Mouse (Mus musculus) midbrain, embryonic 13.5 days (tissue): ENCODE data around the gene Atad2b. TPM values are rescaled to one million over a fixed set of nuclear protein-coding genes. Genes with fewer than 3 reads are reported as not detected.

Source experiments
- ATAC-seq: fragments of 200-750 bp; cut with Nextera tagmentation; 2 replicates; pipeline ENCODE4 v1.8.0; 2017; ENCODE audit warnings: mild to moderate bottlenecking, moderate TSS enrichment, moderate library complexity
- H3K27ac ChIP-seq: fragments of 300-500 bp; sonication (generic); 2 replicates; pipeline ENCODE4 v1.5.1; 2015; ENCODE audit warnings: inconsistent platforms, mild to moderate bottlenecking, moderate library complexity
- H3K27me3 ChIP-seq: fragments of 300-500 bp; sonication (generic); 2 replicates; pipeline ENCODE4 v1.6.1; 2015; ENCODE audit warnings: mild to moderate bottlenecking, inconsistent platforms
- H3K36me3 ChIP-seq: fragments of 300-500 bp; sonication (generic); 2 replicates; pipeline ENCODE4 v1.6.1; 2015; ENCODE audit warnings: mild to moderate bottlenecking, inconsistent platforms
- H3K4me1 ChIP-seq: fragments of 300-500 bp; sonication (generic); replicated peaks from 2 replicates; pipeline ENCODE4 v1.6.1; 2015; ENCODE audit warnings: inconsistent platforms
- H3K4me2 ChIP-seq: fragments of 300-500 bp; sonication (generic); replicated peaks from 2 replicates; pipeline ENCODE4 v1.6.1; 2015; ENCODE audit warnings: moderate library complexity, mild to moderate bottlenecking, inconsistent platforms
- H3K4me3 ChIP-seq: fragments of 300-500 bp; sonication (generic); replicated peaks from 2 replicates; pipeline ENCODE4 v1.5.1; 2015; ENCODE audit warnings: mild to moderate bottlenecking, inconsistent platforms
- H3K9ac ChIP-seq: fragments of 300-500 bp; sonication (generic); replicated peaks from 2 replicates; pipeline ENCODE4 v1.6.1; 2015; ENCODE audit warnings: mild to moderate bottlenecking, inconsistent platforms
- H3K9me3 ChIP-seq: fragments of 300-500 bp; sonication (generic); 2 replicates; pipeline ENCODE4 v1.6.1; 2016; ENCODE audit warnings: mild to moderate bottlenecking, inconsistent platforms
- WGBS: fragments of 180-500 bp; shearing (Covaris S2); methylation state at CpG from one replicate; pipeline ENCODE4 v1.1.7; 2015; 5-methylcytosine and 5-hydroxymethylcytosine counted together
- polyA plus RNA-seq: library from polyadenylated mRNA; unstranded; fragments of >200 nt; fragmentation: Nextera tagmentation; extraction: Ambion mirVana; gene quantifications from 2 replicates; pipeline ENCODE4 v1.2.1, GENCODE M21; 2015

Gene Atad2b
- polyA plus RNA-seq = 15.2 and 17.5 TPM in 2 replicates

- H3K27ac ChIP-seq = peak within 1 kb of the TSS; percentile 99
- H3K4me2 ChIP-seq = peak within 1 kb of the TSS; percentile 85
- no peaks in the 10 kb centered on the region for H3K27me3 ChIP-seq
- ATAC-seq = peak; percentile 98
- peak within 1 kb of the TSS; percentile 96 for H3K4me3 ChIP-seq
- under 1% methylated on average over 73 of the region's 89 CpGs for WGBS
- no peaks in the 10 kb centered on the region for H3K36me3 ChIP-seq
- peak within 1 kb of the TSS; percentile 99 for H3K9ac ChIP-seq
- peaks cover 29% of the 10 kb centered on the region for H3K4me1 ChIP-seq
- no peaks in the 10 kb centered on the region for H3K9me3 ChIP-seq
These were observed at the start of gene Atad2b for GRCm38 (mm10) chr12:4916994-4917804. TSS of gene Atad2b (plus strand) at chr12:4917353.

- H3K4me2 ChIP-seq = no peak overlapping the region
- H3K9ac ChIP-seq = no peak overlapping the region
- no peak overlapping the region for H3K27ac ChIP-seq
- WGBS = 81% methylated on average over 8 of the region's 8 CpGs
- H3K36me3 ChIP-seq = no peaks in the 10 kb centered on the region
- H3K27me3 ChIP-seq = no peaks in the 10 kb centered on the region
- no peak overlapping the region for H3K4me3 ChIP-seq
- ATAC-seq = no peak
- peaks cover 4% of the 10 kb centered on the region for H3K4me1 ChIP-seq
- H3K9me3 ChIP-seq = no peaks in the 10 kb centered on the region
These were observed 48.2 kb upstream of the Atad2b start for GRCm38 (mm10) chr12:4868924-4869323.

GRCm38 (mm10) chr12:4871260-4871659 lies 45.9 kb upstream of the Atad2b start:
- ATAC-seq = no peak
- WGBS = 90% methylated on average over 5 of the region's 5 CpGs
- Histone ChIP-seq H3K9ac (no peak overlapping the region), H3K36me3 (no peaks in the 10 kb centered on the region), H3K27me3 (no peaks in the 10 kb centered on the region), H3K4me2 (no peak overlapping the region), H3K4me3 (no peak overlapping the region), H3K4me1 (peaks cover 11% of the 10 kb centered on the region), H3K9me3 (no peaks in the 10 kb centered on the region), H3K27ac (no peak overlapping the region)

- Histone ChIP-seq H3K27me3 (no peaks in the 10 kb centered on the region), H3K9ac (no peak overlapping the region), H3K4me1 (peaks cover 11% of the 10 kb centered on the region), H3K36me3 (no peaks in the 10 kb centered on the region), H3K9me3 (no peaks in the 10 kb centered on the region), H3K27ac (no peak overlapping the region), H3K4me2 (no peak overlapping the region), H3K4me3 (no peak overlapping the region)
- no peak for ATAC-seq
- 56% methylated on average over 4 of the region's 4 CpGs for WGBS
These were observed 44.9 kb upstream of the Atad2b start for GRCm38 (mm10) chr12:4872273-4872672.

GRCm38 (mm10) chr12:4872983-4873477 lies 44.1 kb upstream of the Atad2b start:
- no peaks in the 10 kb centered on the region for H3K36me3 ChIP-seq
- WGBS = 88% methylated on average over 5 of the region's 5 CpGs
- H3K27me3 ChIP-seq = no peaks in the 10 kb centered on the region
- no peak overlapping the region for H3K9ac ChIP-seq
- H3K4me3 ChIP-seq = no peak overlapping the region
- H3K9me3 ChIP-seq = no peaks in the 10 kb centered on the region
- no peak overlapping the region; the same call in 1 of the 2 replicates for H3K4me2 ChIP-seq
- H3K27ac ChIP-seq = no peak overlapping the region
- ATAC-seq = no peak
- H3K4me1 ChIP-seq = peaks cover 11% of the 10 kb centered on the region

GRCm38 (mm10) chr12:4873531-4873930 lies 43.6 kb upstream of the Atad2b start:
- ATAC-seq = no peak
- Histone ChIP-seq H3K4me3 (no peak overlapping the region), H3K4me1 (peaks cover 11% of the 10 kb centered on the region), H3K36me3 (peaks cover 3% of the 10 kb centered on the region; the same call in 1 of the 2 replicates), H3K9ac (peak overlapping the region; percentile 65; the same call in 1 of the 2 replicates), H3K9me3 (no peaks in the 10 kb centered on the region), H3K27ac (no peak overlapping the region), H3K4me2 (peak overlapping the region; percentile 78), H3K27me3 (no peaks in the 10 kb centered on the region)
- 82% methylated on average over 6 of the region's 6 CpGs for WGBS

- peak; percentile 89 for ATAC-seq
- Histone ChIP-seq H3K4me1 (peaks cover 11% of the 10 kb centered on the region), H3K4me2 (peak within 1 kb of the TSS; percentile 78), H3K4me3 (peak within 1 kb of the TSS; percentile 43), H3K9ac (peak within 1 kb of the TSS; percentile 65), H3K27ac (no peak within 1 kb of the TSS), H3K9me3 (no peaks in the 10 kb centered on the region), H3K27me3 (no peaks in the 10 kb centered on the region), H3K36me3 (peaks cover 9% of the 10 kb centered on the region)
- 4% methylated on average over 24 of the region's 24 CpGs for WGBS
These were observed 42.8 kb upstream of the Atad2b start, which contains the start of gene Mfsd2b for GRCm38 (mm10) chr12:4874161-4874927. TSS of gene Mfsd2b (minus strand) at chr12:4874359.

- Histone ChIP-seq H3K9me3 (no peaks in the 10 kb centered on the region), H3K9ac (no peak overlapping the region), H3K27ac (no peak overlapping the region), H3K27me3 (no peaks in the 10 kb centered on the region), H3K4me2 (no peak overlapping the region), H3K4me3 (no peak overlapping the region), H3K4me1 (peaks cover 11% of the 10 kb centered on the region), H3K36me3 (peaks cover 13% of the 10 kb centered on the region)
- 85% methylated on average over 8 of the region's 8 CpGs for WGBS
- ATAC-seq = no peak
These were observed 41.5 kb upstream of the Atad2b start for GRCm38 (mm10) chr12:4875623-4876022.

GRCm38 (mm10) chr12:4878296-4878783 lies 38.8 kb upstream of the Atad2b start:
- H3K4me2 ChIP-seq = no peak overlapping the region
- H3K9me3 ChIP-seq = no peaks in the 10 kb centered on the region
- H3K36me3 ChIP-seq = peaks cover 33% of the 10 kb centered on the region
- H3K27me3 ChIP-seq = no peaks in the 10 kb centered on the region
- H3K9ac ChIP-seq = no peak overlapping the region
- 81% methylated on average over 9 of the region's 9 CpGs for WGBS
- H3K27ac ChIP-seq = no peak overlapping the region
- no peak overlapping the region for H3K4me3 ChIP-seq
- H3K4me1 ChIP-seq = peaks cover 11% of the 10 kb centered on the region
- no peak for ATAC-seq

GRCm38 (mm10) chr12:4879048-4879447 lies 38.1 kb upstream of the Atad2b start:
- H3K4me1 ChIP-seq = peaks cover 6% of the 10 kb centered on the region
- no peak overlapping the region for H3K4me3 ChIP-seq
- no peaks in the 10 kb centered on the region for H3K9me3 ChIP-seq
- no peak overlapping the region for H3K9ac ChIP-seq
- H3K27ac ChIP-seq = no peak overlapping the region
- WGBS = 94% methylated on average over 5 of the region's 5 CpGs
- ATAC-seq = no peak
- no peak overlapping the region for H3K4me2 ChIP-seq
- H3K36me3 ChIP-seq = peaks cover 33% of the 10 kb centered on the region
- no peaks in the 10 kb centered on the region for H3K27me3 ChIP-seq

- Histone ChIP-seq H3K36me3 (peaks cover 43% of the 10 kb centered on the region), H3K27ac (no peak overlapping the region), H3K4me2 (no peak overlapping the region), H3K4me1 (no peaks in the 10 kb centered on the region), H3K4me3 (no peak overlapping the region), H3K9ac (no peak overlapping the region), H3K27me3 (no peaks in the 10 kb centered on the region), H3K9me3 (no peaks in the 10 kb centered on the region)
- ATAC-seq = no peak
- 91% methylated on average over 2 of the region's 2 CpGs for WGBS
These were observed 35.1 kb upstream of the Atad2b start for GRCm38 (mm10) chr12:4882086-4882485.

GRCm38 (mm10) chr12:4885062-4885461 lies 32.1 kb upstream of the Atad2b start:
- ATAC-seq = no peak
- H3K27me3 ChIP-seq = no peaks in the 10 kb centered on the region
- H3K9ac ChIP-seq = no peak overlapping the region
- 80% methylated on average over 1 of the region's 1 CpGs for WGBS
- peaks cover 30% of the 10 kb centered on the region for H3K36me3 ChIP-seq
- no peak overlapping the region for H3K4me3 ChIP-seq
- H3K4me1 ChIP-seq = no peaks in the 10 kb centered on the region
- H3K27ac ChIP-seq = no peak overlapping the region
- no peaks in the 10 kb centered on the region for H3K9me3 ChIP-seq
- H3K4me2 ChIP-seq = no peak overlapping the region
